Comparison of ENCODE assay signal across 9 mouse cellular contexts in the genomic region with DNA sequence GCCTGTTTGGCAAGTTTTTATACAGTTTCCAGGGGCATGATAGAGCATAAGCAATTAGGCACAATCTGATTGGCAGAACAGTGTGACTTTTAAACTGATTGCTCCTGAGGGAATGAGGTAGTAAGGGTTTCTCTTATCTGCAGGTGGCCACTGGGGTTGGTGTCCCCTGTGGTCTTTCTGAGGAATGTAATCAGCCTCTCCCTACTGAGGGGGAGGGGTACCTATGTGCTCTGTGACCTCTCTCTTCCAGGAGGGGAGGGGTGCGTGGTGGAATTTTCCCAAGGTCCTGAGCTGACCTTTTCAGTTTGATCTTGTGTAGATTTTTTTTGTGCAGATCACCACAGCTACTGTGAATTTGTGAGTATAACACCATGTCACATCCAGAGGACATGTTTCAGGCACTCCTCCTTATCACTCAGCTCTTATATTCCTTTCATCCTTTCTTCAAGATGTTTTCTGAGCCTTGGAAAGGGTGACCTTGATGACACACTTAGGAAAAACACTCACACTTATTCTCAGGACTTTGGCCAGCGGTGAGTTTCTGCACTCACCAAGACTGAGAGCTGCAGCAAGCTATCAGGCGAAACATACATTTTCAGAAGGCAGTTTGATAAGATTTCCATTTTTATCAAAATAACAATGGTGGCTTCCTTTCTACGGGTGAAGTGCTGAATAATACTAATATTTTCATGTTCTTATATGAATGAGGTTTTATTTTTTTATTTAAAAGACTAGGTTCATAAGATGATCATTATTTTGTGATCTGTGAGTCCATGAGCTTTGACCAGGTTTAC.
"Had no signal": no experiment of that assay in that cellular context is flagged by ENCODE, and none has a peak within 500 bp of the region (broad histone marks: within the 10 kb centered on the region; RNA-seq: fewer than 3 reads in every experiment).

No protein-coding gene starts in this region.

- DNase-seq: kidney, postnatal 10 days; kidney, postnatal 4 days; left cerebral cortex, postnatal 4 days; lung, adult 2 months; lung, postnatal 36 days; right cerebral cortex, postnatal 4 days; spleen, adult 18-20 months; thymus, adult 18-20 months; thymus, postnatal 14 days had no signal
